Mouse (Mus musculus): ENCODE measurements at regions not wholly inside any gene's neighbourhood (a gene's known extent, or its start where the extent isn't known, plus 50 kb on each side); places are given as distances from the start of the nearest gene placed in this dataset.
A peak's percentile ranks its signal among the peaks of the same experiment; 100 is the strongest.

GRCm38 (mm10) chr4:125765171-125765570 lies 259.2 kb upstream of the Csf3r start:
- DNase-seq (ENCODE audit: low spot score) = no peak

GRCm38 (mm10) chr4:125777126-125777525 lies 247.2 kb upstream of the Csf3r start:
- DNase-seq (ENCODE audit: low spot score) = no peak

GRCm38 (mm10) chr4:125780113-125780512 lies 244.2 kb upstream of the Csf3r start:
- DNase-seq (ENCODE audit: low spot score) = no peak

GRCm38 (mm10) chr4:125780921-125781487 lies 243.3 kb upstream of the Csf3r start:
- DNase-seq (ENCODE audit: low spot score) = no peak

GRCm38 (mm10) chr4:125782346-125782745 lies 242.0 kb upstream of the Csf3r start:
- DNase-seq (ENCODE audit: low spot score) = no peak

- no peak for DNase-seq (ENCODE audit: low spot score)
These were observed 238.3 kb upstream of the Csf3r start for GRCm38 (mm10) chr4:125786083-125786482.

- no peak for DNase-seq (ENCODE audit: low spot score)
These were observed 229.7 kb upstream of the Csf3r start for GRCm38 (mm10) chr4:125794679-125795078.

- DNase-seq (ENCODE audit: low spot score) = no peak
These were observed 216.4 kb upstream of the Csf3r start for GRCm38 (mm10) chr4:125807923-125808322.

GRCm38 (mm10) chr4:125809446-125810108 lies 214.8 kb upstream of the Csf3r start:
- DNase-seq (ENCODE audit: low spot score) = no peak

GRCm38 (mm10) chr4:125810247-125810646 lies 214.1 kb upstream of the Csf3r start:
- DNase-seq (ENCODE audit: low spot score) = no peak

- DNase-seq (ENCODE audit: low spot score) = no peak
These were observed 210.0 kb upstream of the Csf3r start for GRCm38 (mm10) chr4:125814311-125814710.

GRCm38 (mm10) chr4:125815276-125815675 lies 209.1 kb upstream of the Csf3r start:
- no peak for DNase-seq (ENCODE audit: low spot score)

GRCm38 (mm10) chr4:125824525-125824924 lies 199.8 kb upstream of the Csf3r start:
- DNase-seq (ENCODE audit: low spot score) = no peak

GRCm38 (mm10) chr4:125826416-125826815 lies 197.9 kb upstream of the Csf3r start:
- no peak for DNase-seq (ENCODE audit: low spot score)

GRCm38 (mm10) chr4:125835250-125835649 lies 189.1 kb upstream of the Csf3r start:
- DNase-seq (ENCODE audit: low spot score) = peak; percentile 32

GRCm38 (mm10) chr4:125847568-125847967 lies 176.8 kb upstream of the Csf3r start:
- no peak for DNase-seq (ENCODE audit: low spot score)

- peak; percentile 38 for DNase-seq (ENCODE audit: low spot score)
These were observed 174.1 kb upstream of the Csf3r start for GRCm38 (mm10) chr4:125850300-125850699.

GRCm38 (mm10) chr4:125852545-125852944 lies 171.8 kb upstream of the Csf3r start:
- no peak for DNase-seq (ENCODE audit: low spot score)

- DNase-seq (ENCODE audit: low spot score) = no peak
These were observed 168.3 kb upstream of the Csf3r start for GRCm38 (mm10) chr4:125855983-125856591.

GRCm38 (mm10) chr4:125856781-125857180 lies 167.6 kb upstream of the Csf3r start:
- no peak for DNase-seq (ENCODE audit: low spot score)

- DNase-seq (ENCODE audit: low spot score) = no peak
These were observed 159.3 kb upstream of the Csf3r start for GRCm38 (mm10) chr4:125865057-125865456.

GRCm38 (mm10) chr4:125865728-125866127 lies 158.6 kb upstream of the Csf3r start:
- DNase-seq (ENCODE audit: low spot score) = no peak

- no peak for DNase-seq (ENCODE audit: low spot score)
These were observed 153.1 kb upstream of the Csf3r start for GRCm38 (mm10) chr4:125871211-125871610.

GRCm38 (mm10) chr4:125880028-125880427 lies 144.3 kb upstream of the Csf3r start:
- DNase-seq (ENCODE audit: low spot score) = no peak
